Mouse (Mus musculus) cerebellum, postnatal 10 days (tissue): Measurements from ENCODE around the gene Ndufv1.
"Not testable (repeated sequence)": the region's sequence is repeated elsewhere in the genome, so short reads cannot be mapped to it uniquely, and the experiment has no call there.

Experiments
- DNase-seq, 2 experiments: peaks; one replicate each; pipeline ENCODE4 v3.0.0; 2021; ENCODE audit warnings: mixed read lengths in 2 of 2

The Ndufv1 gene

GRCm38 (mm10) chr19:4041500-4041899 lies 28.9 kb upstream of the Ndufv1 start:
- DNase-seq: not testable (repeated sequence)

GRCm38 (mm10) chr19:4040941-4041340 lies 28.3 kb upstream of the Ndufv1 start:
- DNase-seq: not testable (repeated sequence)

GRCm38 (mm10) chr19:4037788-4038232 lies 25.2 kb upstream of the Ndufv1 start, which contains the start of gene Gstp1:
Gene Gstp1 (minus strand): TSS chr19:4037985.
- DNase-seq: peak; percentile 81 to 87

- DNase-seq: not testable (repeated sequence)
These were observed 24.7 kb upstream of the Ndufv1 start for GRCm38 (mm10) chr19:4037154-4037787.

- no peak for DNase-seq
These were observed 23.9 kb upstream of the Ndufv1 start for GRCm38 (mm10) chr19:4036327-4037045.

DNA sequence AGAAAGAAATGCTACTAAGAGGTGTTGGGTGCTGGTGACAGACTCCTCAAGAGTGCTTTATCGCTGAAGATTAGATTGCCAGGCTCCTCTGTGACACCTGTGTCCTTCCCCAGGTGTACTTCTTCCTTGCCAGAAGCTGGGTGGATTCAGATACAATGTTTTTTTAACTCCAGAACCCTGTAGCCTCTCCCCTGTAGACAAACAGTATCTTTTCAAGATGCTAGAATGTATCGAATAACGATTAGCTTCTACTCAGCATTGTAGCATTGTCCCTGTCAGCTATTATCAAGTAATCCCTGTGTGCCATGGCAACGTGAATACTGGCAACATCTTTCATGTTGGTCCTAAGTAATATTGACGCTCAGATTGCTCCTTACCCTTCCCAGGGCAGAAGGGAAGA lies 21.1 kb upstream of the Ndufv1 start:
- DNase-seq: no peak

DNA sequence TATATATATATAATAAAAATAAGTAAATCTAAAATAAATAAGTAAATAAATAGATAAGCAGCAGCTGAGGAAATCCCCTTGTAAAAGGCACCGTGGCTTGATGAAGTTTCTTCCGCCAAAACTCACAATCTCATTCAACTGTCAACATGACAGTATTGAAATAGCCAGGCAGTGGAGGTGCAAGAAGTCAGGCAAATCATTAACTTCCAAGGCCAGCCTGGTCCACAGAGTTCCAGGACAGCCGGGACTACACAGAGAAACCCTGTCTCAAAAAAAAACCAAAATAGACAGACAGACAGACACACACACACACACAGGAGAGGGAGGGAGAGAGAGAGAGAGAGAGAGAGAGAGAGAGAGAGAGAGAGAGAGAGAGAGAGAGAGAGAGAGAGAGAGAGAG lies 20.7 kb upstream of the Ndufv1 start:
- DNase-seq: no peak

DNA sequence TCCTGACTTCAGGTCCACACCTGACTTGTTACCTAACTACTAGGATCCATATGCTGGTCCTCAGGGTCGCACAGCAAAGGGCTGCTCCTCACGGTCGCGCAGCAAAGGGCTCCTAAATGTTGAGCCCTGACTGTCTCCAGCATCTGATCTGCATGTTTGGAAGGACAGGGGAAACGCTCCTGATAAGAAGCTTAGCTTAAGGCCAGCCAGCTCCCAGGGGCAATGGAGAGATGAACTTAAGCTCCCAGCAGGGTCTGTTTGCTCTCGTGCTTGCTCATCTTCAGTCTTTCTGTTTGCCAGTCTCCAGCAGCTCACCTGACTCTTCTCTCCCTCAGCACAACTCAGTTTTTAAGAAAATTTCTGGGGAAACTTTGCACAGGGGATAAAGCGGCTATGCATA lies 20.1 kb upstream of the Ndufv1 start:
- DNase-seq: no peak

GRCm38 (mm10) chr19:4027576-4027975 lies 15.0 kb upstream of the Ndufv1 start:
- no peak for DNase-seq

GRCm38 (mm10) chr19:4023185-4023584 lies 10.6 kb upstream of the Ndufv1 start:
- no peak for DNase-seq

DNA sequence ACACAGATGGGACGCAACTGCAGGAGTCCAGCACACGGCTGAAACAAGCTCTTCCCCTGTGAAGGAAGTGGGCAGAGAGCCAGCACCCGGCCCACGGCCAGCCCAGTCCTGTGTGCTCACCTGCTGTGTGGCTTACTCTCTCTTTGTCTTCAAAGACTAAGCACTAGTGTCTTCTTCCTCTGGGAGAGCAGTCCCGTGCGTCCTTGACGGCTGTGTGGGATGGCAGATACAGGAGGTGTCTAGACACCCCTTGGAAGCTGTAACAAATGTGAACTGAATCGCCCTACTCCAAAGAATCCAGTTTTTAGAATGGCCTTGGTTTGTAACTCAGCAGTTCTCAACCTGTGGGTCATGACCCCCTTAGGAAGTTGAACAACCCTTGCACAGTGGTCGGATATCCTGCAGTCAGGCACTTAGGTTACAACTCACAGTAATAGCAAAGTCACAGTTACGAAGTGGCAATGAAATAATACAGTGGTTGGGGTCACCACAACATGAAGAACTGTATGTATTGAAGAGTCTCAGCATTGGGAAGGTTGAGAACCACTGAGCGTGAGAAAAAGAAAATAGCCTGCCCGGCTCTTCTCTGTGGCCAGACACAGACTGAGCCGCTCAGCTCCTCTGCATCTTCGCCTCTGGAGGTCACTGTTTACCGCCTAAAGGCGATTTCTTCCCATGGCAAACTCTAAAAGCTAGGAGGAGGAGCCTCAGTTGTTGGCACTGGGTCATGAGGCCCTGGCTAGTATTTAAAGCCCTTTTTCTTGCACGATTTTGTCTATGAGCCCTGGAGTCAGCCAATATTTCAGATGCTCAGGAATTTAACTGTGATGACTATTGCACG lies 6.4 kb upstream of the Ndufv1 start:
- DNase-seq: peak; percentile 90

DNA sequence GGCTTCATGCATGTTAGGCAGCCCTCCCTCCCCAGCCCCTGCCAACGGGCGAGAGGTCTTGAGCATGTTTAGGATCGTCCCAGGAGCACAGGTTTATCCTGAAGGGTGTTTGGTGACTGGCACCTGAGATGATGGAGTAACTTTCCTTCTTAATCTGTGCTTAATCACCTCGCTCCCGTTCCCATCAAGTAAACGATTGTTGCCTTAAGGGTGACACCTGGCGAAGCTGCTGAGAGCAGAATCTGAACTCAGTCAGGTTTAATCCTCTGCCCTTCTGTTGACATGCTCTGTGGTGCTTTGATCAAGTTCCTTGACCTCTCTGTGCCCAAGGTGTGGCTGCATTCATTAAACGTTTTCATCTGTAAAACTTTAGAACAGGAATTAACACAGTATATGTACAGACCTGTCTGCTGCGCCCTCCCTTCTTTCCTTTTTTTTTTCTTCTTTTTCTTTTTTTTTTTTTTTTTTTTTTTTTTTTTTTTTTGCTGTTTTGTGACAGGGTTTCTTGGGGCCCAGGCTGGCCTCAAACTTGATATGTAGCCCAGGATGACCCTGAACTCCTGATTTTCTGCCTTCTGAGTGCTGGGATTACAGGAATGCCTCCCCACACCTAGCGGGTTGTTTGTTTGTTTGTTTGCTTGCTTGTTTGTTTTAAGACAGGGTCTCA lies 5.4 kb upstream of the Ndufv1 start:
- no peak for DNase-seq

- DNase-seq: no peak
These were observed 3.0 kb upstream of the Ndufv1 start for GRCm38 (mm10) chr19:4015635-4016034.

DNA sequence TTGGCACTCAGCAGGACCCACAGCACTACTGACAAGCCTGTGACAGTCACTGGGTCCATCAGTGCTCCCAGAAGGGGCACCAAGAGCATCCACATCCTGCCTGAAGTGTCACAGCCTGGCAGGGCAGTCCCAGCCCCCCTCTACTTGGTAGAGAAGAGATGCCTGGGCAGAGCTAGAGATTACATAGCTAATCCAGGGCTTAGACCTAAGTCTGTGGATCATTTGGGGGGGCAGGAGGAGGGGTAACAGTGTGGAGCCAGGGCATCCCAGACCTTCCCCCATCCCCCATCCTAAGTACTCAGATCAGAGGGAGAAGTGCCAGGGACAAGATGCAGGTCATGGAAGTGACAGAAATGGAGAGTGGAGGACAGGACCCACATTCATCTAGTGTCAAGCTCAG lies 2.2 kb upstream of the Ndufv1 start:
- no peak for DNase-seq

GRCm38 (mm10) chr19:4013066-4013465 lies 460 bp upstream of the Ndufv1 start:
- no peak for DNase-seq

- DNase-seq: no peak
These were observed 1.5 kb downstream of the Ndufv1 start for GRCm38 (mm10) chr19:4011086-4011485.

GRCm38 (mm10) chr19:4005971-4006370 lies 6.6 kb downstream of the Ndufv1 start:
- DNase-seq: no peak

GRCm38 (mm10) chr19:4005091-4005490 lies 7.5 kb downstream of the Ndufv1 start:
- DNase-seq: no peak

DNA sequence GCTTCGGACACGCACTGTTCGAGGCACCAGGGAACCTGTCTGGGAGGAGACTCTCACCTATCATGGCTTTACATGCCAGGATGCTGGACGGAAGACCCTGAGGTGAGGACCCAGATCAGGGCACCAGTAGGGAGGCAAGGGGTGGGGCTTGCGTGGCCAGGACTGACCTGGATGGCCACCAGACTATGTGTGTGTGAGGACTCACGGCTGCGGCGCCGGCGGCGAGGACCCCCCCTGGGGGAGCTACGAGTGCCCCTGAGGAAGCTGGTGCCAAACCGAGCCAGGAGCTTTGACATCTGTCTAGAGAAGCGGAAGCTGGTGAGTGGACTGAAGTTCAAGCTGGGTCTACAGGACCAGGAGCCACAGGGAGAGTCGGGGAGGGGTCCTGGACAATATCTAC lies 8.3 kb downstream of the Ndufv1 start:
- no peak for DNase-seq

- no peak for DNase-seq
These were observed 9.0 kb downstream of the Ndufv1 start for GRCm38 (mm10) chr19:4003641-4004040.

- no peak for DNase-seq
These were observed 9.5 kb downstream of the Ndufv1 start, which contains the start of gene Doc2g for GRCm38 (mm10) chr19:4003112-4003511. Gene Doc2g (plus strand): TSS chr19:4003313.

DNA sequence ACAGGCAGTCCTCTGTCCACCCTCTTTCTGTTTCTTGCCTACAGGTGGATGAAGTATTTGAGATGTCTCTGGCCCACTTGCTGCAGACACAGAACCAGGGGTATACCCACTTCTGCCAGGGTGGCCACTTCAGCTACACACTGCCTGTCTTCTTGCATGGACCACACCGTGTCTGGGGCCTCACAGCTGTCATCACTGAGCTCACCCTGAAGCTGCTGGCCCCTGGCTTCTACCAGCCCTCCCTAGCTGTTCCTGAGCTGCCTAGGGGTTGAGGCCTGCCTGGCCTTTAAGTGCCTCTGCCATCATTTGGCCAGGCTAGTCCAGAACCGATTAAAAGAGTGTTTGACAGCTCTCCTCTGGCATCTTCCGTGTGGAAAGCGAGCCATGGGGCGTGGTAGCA lies 10.9 kb downstream of the Ndufv1 start:
- no peak for DNase-seq
